Mouse (Mus musculus): ENCODE measurements around the gene Gm11634. TPM values are rescaled to one million over a fixed set of nuclear protein-coding genes. Genes with fewer than 3 reads are reported as not detected.
"Not testable (repeated sequence)": the region's sequence is repeated elsewhere in the genome, so short reads cannot be mapped to it uniquely, and the experiment has no call there.

Gene Gm11634
- polyA plus RNA-seq (2012; rRNA removed): 0.16 TPM in 1 of 2 replicates, not detected in the other

DNA sequence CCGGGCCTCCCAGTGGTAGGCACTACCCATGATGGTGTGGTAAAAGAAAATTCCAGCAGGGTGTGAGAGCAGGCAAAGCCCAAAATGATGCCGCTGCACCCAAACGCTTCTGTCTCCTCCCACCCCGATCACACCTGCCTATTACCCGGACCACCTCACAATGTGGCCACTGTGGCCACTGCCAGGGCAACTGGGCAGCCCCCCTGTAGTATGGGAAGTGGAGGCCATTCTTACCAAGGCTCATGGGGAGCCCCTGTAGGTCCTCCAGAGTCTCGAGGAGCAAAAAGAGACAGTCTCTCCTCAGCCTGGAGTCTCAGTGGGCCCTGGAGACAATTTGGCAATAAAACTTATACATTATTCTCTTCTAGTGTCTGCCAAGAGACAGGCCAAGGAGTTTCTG is at the start of gene Gm11634:
TSS of gene Gm11634 (minus strand) at position 101 of the 400 bp plus-strand sequence.
- no peak for DNase-seq (ENCODE audit: low read depth)

DNA sequence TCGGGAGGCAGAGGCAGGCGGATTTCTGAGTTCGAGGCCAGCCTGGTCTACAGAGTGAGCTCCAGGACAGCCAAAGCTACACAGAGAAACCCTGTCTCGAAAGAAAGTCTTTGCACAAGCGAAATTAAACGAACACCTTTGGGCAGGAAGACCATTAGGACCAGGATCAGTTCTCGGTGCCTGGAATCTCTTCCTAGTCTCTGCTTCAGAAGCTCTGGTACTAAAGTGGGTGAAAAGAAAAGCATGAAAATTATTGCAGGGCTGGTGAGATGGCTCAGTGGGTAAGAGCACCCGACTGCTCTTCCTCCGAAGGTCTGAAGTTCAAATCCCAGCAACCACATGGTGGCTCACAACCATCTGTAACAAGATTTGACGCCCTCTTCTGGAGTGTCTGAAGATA is 48.0 kb upstream of the Gm11634 start:
- DNase-seq (ENCODE audit: low read depth): not testable (repeated sequence)

DNA sequence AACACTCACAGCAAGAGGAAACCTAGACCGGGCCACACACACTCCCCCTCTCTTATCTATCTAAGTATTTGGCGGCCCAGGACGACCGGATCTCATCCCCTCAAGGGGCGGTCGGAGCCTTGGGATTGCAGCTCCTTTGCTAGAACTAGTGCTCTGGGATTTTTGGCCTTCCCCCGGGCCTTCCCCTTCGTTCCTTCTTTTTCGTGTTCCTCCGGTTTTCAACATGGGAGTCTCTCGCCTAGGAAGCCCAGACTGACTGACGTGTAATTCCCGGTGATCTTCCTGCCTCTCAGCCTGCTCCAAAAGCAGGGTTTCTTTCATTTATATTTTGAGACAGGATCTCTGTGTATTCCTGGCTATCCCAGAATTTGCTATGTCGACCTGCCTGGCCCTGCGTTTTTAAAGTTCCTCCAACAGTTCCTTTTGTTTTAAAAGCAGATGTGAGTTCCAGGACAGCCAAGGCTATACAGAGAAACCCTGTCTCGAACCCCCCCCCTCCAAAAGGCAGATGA is 47.3 kb upstream of the Gm11634 start:
- DNase-seq (ENCODE audit: low read depth): not testable (repeated sequence)

DNA sequence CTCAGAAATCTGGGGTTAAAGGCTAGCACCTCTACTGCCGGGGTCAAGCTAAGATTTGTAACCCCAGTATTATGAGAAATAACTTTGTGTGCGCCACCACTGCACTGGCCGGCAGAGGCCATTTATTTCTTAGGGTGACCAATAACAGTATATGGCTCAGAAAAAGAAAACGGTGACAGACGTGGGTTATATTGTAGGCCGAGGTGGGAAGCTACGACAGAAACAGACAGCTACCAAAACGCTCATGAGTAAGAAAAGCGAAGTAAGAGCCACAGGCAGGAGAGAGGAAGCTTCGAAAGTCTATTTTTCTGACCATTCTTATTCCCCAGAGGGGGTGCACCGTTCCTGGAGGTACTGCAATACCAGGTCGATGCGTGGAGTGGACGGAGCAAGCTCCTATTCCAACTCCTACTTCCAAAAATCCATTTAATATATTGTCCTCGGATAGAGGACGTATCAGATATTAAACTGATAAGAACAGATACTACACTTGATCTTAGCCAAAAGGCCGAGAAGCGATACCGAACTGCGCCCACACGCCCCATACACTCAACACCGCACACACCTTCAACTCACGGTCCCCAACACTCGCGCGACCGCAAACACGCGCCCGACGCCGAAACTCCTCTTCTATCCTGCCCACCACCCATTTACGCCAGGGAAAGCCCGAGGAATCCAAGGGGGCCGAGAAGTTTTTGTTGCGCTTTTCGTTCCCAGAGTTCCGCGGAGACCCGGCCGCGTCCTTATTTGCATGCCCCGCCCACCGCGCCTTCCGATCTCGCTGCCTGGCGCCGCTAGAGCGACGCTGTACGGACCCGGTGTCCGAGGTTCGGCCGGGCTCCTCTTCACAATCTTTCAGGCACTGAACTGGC is 46.6 kb upstream of the Gm11634 start:
- not testable (repeated sequence) for DNase-seq (ENCODE audit: low read depth)

DNA sequence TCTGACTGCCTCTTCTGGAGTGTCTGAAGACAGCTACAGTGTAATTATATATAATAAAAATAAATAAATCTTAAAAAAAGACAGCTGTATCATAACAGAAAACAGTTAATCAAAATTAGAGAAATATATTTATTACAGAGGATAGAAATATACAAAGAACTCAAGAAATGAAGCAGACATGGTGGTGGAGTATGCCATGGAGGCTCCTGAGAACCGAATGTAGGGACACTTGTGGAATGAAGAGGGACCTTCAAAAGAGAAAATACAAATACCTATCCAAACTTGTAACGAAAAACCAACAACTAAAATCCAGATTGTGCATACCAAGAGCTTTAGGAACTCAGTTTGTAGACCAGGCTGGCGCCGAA is 46.0 kb upstream of the Gm11634 start:
- not testable (repeated sequence) for DNase-seq (ENCODE audit: low read depth)

- DNase-seq (ENCODE audit: low read depth): no peak
Observed at GRCm38 (mm10) chr11:101644591-101644990, 45.5 kb upstream of the Gm11634 start.

GRCm38 (mm10) chr11:101642931-101643330 is 43.9 kb upstream of the Gm11634 start:
- no peak for DNase-seq (ENCODE audit: low read depth)

DNA sequence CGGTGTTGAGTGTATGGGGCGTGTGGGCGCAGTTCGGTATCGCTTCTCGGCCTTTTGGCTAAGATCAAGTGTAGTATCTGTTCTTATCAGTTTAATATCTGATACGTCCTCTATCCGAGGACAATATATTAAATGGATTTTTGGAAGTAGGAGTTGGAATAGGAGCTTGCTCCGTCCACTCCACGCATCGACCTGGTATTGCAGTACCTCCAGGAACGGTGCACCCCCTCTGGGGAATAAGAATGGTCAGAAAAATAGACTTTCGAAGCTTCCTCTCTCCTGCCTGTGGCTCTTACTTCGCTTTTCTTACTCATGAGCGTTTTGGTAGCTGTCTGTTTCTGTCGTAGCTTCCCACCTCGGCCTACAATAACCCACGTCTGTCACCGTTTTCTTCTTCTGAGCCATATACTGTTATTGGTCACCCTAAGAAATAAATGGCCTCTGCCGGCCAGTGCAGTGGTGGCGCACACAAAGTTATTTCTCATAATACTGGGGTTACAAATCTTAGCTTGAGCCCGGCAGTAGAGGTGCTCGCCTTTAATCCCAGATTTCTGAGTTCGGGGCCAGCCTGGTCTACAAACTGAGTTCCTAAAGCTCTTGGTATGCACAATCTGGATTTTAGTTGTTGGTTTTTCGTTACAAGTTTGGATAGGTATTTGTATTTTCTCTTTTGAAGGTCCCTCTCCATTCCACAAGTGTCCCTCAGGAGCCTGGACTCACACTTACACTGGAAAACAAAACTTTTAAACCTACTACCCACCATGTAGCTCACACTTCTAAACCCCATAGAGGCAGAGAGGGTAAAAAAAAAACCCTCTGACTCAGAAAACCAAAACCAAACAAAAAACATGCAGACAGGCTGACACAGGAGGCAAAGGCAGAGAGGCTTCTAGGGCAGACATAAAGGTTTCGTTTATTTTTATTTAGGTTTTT is 42.9 kb upstream of the Gm11634 start:
- DNase-seq (ENCODE audit: low read depth): not testable (repeated sequence)

GRCm38 (mm10) chr11:101640857-101641709 is 42.0 kb upstream of the Gm11634 start:
- DNase-seq (ENCODE audit: low read depth): not testable (repeated sequence)

DNA sequence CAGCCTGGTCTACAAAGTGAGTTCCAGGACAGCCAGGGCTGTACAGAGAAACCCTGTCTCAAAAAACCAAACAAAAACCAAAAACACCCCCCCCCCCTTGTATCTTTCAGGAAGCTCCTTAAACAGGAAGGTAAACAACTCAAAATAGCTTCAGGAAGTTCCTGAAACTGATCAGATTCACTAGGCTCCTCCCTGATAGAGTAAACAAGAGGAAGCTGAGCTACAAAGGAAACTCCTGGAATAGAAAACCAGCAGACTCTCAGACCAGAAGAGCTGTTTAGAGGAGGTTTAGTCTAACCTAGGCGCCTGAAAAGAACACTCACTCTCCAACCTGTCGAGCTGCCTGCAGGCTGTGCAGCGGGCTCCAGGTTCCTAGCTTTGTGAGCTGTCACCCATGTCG is 40.7 kb upstream of the Gm11634 start:
- no peak for DNase-seq (ENCODE audit: low read depth)

DNA sequence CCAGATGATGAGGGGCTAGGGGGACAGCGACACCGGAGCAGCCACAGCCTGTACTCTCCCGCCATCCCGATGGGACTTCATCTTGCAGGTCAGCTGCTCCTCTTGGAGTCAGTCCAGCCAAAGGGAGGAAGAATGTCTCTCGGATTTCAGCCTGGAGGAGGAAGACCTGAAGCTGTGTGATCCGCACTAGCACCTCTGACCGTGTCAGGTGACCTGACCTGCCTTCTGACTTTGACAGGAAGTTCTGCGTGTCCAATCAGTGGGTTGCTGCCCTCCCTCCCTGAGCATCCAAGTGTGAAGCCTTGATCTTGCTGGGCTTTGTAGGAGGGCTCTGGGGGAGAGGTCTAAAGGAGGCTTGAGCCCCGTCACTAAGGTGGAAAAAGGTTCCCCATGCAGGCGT is 36.6 kb upstream of the Gm11634 start:
- DNase-seq (ENCODE audit: low read depth): no peak

- not testable (repeated sequence) for DNase-seq (ENCODE audit: low read depth)
Observed at GRCm38 (mm10) chr11:101628733-101629417, 29.8 kb upstream of the Gm11634 start.

DNA sequence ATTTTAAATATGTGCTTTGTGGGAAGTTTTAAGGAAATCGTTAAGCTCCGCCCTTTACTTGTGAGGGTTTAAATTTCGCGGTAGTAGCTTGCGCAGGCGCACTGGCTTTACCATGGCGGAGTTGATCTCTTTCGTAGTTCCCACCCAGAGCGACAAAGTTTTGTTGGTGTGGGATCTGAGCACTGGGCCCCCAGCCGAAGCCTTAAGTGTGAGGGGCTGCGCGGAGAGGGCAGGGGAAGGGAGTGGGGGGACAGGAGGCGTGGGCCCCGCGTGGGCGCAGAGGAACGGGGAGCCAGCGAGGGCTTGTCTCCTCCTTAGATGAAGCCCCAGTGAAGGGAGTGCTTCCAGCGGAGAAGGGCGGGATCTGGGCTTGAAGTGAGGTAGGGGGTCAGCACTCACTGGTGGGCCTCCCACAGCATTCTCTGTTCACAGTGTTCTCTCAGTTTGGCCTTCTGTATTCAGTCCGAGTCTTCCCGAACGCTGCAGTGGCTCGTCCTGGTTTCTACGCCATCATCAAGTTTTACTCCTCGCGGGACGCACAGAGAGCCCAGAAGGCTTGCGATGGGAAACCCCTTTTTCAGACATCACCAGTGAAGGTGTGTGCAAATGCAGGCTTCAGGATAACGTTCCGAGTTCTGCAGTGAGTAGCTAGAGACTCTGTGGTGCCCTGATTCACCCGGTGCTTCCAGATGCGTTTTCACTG is 29.0 kb upstream of the Gm11634 start:
- DNase-seq (ENCODE audit: low read depth): no peak

GRCm38 (mm10) chr11:101626995-101627856 is 28.2 kb upstream of the Gm11634 start, which contains the start of gene Rdm1:
TSS of gene Rdm1 (plus strand) at chr11:101627195.
- peak; percentile 77 for DNase-seq (ENCODE audit: low read depth)

DNA sequence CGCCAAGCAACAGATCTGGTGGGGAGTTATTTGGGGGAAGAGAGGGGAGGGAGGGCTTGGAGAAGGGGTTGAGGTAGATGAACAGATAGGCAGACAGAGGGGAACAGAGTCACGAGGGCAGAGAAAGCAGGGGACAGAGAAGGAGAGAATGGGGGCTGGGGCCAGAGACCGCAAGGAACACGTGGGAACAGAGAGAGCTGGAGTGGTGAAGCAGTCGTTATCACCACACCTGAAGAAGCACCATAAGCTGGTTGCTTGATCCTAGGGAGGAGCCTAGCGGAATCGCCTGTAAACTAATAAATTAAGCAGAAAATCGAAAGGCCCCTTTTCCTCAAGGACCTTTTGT is 27.6 kb upstream of the Gm11634 start:
- no peak for DNase-seq (ENCODE audit: low read depth)

- DNase-seq (ENCODE audit: low read depth): not testable (repeated sequence)
Observed at GRCm38 (mm10) chr11:101620022-101620655, 21.1 kb upstream of the Gm11634 start.

DNA sequence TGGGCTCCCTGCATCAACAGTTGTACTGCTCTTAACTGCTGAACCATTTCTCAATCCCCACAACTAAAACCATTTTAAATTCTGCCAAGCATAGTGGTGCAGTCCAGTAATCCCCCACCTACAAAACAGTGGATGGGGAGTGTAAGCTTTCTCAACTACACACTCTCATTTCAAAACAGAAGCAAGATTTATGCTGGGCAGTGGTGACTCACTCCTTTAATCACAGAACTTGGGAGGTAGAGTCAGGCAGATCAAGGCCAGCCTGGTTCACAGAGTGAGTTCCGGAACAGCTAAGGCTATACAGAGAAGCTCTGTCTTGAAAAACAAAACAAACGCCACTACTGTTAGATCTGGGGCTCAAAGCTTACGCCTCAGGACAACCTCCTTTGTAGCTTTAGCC is 19.5 kb upstream of the Gm11634 start:
- DNase-seq (ENCODE audit: low read depth): peak; percentile 59

DNA sequence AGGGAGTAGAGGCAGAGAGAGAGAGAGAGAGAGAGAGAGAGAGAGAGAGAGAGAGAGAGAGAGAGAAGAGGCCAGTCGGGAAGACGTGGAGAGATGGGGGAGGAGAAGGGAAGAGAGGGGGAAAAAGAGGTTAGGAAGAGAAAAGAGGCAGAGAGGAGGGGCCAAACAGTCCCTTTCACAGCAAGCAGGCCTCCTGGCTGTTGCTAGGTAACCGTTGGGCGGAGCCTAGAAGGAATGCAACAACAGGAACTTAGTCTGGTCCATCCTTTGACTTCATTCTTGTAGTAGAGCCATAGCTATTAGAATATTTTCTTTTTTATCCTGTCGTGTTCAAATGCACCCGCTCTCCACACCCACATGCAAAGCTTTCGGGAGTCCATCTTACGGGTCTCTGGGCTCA is 18.8 kb upstream of the Gm11634 start:
- DNase-seq (ENCODE audit: low read depth): no peak
